14 mouse cellular contexts compared by ENCODE assay signal in genomic region chr9:45317635-45318034, GRCm38 (mm10). TPM values are rescaled to one million over a fixed set of nuclear protein-coding genes. Genes with fewer than 3 reads are reported as not detected.
DNase-seq lines count a peak whose midpoint lies in the region; ATAC-seq and TF ChIP-seq lines count a peak whose summit lies in the region.
"Had no signal": no experiment of that assay in that cellular context is flagged by ENCODE, and none has a peak within 500 bp of the region (broad histone marks: within the 10 kb centered on the region; RNA-seq: fewer than 3 reads in every experiment).

No protein-coding gene starts in this region.

- no peaks in the 10 kb centered on the region for H3K4me1 ChIP-seq in hindbrain, embryonic 16.5 days (ENCODE audit: control insufficient read depth, insufficient read depth, low read depth, low read length)
- no peaks in the 10 kb centered on the region for H3K4me1 ChIP-seq in hindbrain, embryonic 10.5 days (replicated peaks)
- H3K4me1 ChIP-seq in E14TG2a.4 (replicated peaks; ENCODE audit: low read depth, low read length), result peaks cover 8% of the 10 kb centered on the region
- no peaks in the 10 kb centered on the region for H3K4me1 ChIP-seq in lung, postnatal 0 days (ENCODE audit: insufficient read depth, low read depth, low read length)
- H3K4me1 ChIP-seq: midbrain, embryonic 10.5 days; neural tube, embryonic 13.5 days had no signal

- no peak overlapping the region for H3K4me3 ChIP-seq in hindbrain, embryonic 16.5 days (ENCODE audit: low read length)
- H3K4me3 ChIP-seq in hindbrain, embryonic 10.5 days, result no peak overlapping the region
- H3K4me3 ChIP-seq in E14TG2a.4 (replicated peaks; ENCODE audit: low read length), result no peak overlapping the region
- H3K4me3 ChIP-seq in lung, postnatal 0 days (ENCODE audit: low read depth, low read length), result no peak overlapping the region
- H3K4me3 ChIP-seq: midbrain, embryonic 10.5 days; neural tube, embryonic 13.5 days had no signal

- H3K4me2 ChIP-seq in hindbrain, embryonic 16.5 days (ENCODE audit: low read length), result no peak overlapping the region
- H3K4me2 ChIP-seq in lung, postnatal 0 days (replicated peaks; ENCODE audit: low read depth, low read length), result no peak overlapping the region
- H3K4me2 ChIP-seq: hindbrain, embryonic 14.5 days; neural tube, embryonic 13.5 days had no signal

- H3K9ac ChIP-seq in hindbrain, embryonic 16.5 days (ENCODE audit: low read depth, low read length), result no peak overlapping the region
- no peak overlapping the region for H3K9ac ChIP-seq in lung, postnatal 0 days (replicated peaks; ENCODE audit: low read depth)
- H3K9ac ChIP-seq: hindbrain, embryonic 14.5 days; neural tube, embryonic 13.5 days had no signal

- no peak for DNase-seq in hindbrain, embryonic 10.5 days (ENCODE audit: low spot score)
- peak; percentile 3 for DNase-seq in 3T3-L1 (ENCODE audit: low read depth, low spot score)
- DNase-seq in lung, postnatal 0 days (ENCODE audit: low spot score), result peak; percentile 59
- no peak for DNase-seq in embryo, embryonic 10 days (ENCODE audit: low spot score)
- DNase-seq: cerebellum, postnatal 36 days; layer of hippocampus, postnatal 36 days had no signal

- H3K36me3 ChIP-seq in hindbrain, embryonic 16.5 days (ENCODE audit: control insufficient read depth, insufficient read depth, low read length), result no peaks in the 10 kb centered on the region
- no peaks in the 10 kb centered on the region for H3K36me3 ChIP-seq in hindbrain, embryonic 10.5 days
- H3K36me3 ChIP-seq in E14TG2a.4 (ENCODE audit: insufficient read depth, low read length), result no peaks in the 10 kb centered on the region
- no peaks in the 10 kb centered on the region for H3K36me3 ChIP-seq in lung, postnatal 0 days (ENCODE audit: insufficient read depth, low read length)
- H3K36me3 ChIP-seq: midbrain, embryonic 10.5 days; neural tube, embryonic 13.5 days had no signal

- H3K9me3 ChIP-seq in hindbrain, embryonic 16.5 days (ENCODE audit: control insufficient read depth, low read length), result no peaks in the 10 kb centered on the region
- H3K9me3 ChIP-seq in hindbrain, embryonic 10.5 days, result no peaks in the 10 kb centered on the region
- no peaks in the 10 kb centered on the region for H3K9me3 ChIP-seq in E14TG2a.4 (ENCODE audit: low read length)
- H3K9me3 ChIP-seq in lung, postnatal 0 days (ENCODE audit: low read length), result no peaks in the 10 kb centered on the region
- H3K9me3 ChIP-seq: midbrain, embryonic 10.5 days; neural tube, embryonic 13.5 days had no signal

- peak; percentile 54; the same call in 1 of the 2 replicates for ATAC-seq in hindbrain, embryonic 16.5 days
- ATAC-seq in lung, postnatal 0 days, result peak; percentile 54
- no peak for ATAC-seq in erythroblast, adult 5-6 weeks (replicated peaks; ENCODE audit: low FRiP score, poor library complexity, severe bottlenecking)

- H3K27ac ChIP-seq in hindbrain, embryonic 16.5 days (ENCODE audit: low read depth, low read length), result no peak overlapping the region
- H3K27ac ChIP-seq in hindbrain, embryonic 10.5 days, result no peak overlapping the region
- no peak overlapping the region for H3K27ac ChIP-seq in lung, postnatal 0 days (ENCODE audit: low read length)
- H3K27ac ChIP-seq: hindbrain, embryonic 14.5 days; midbrain, embryonic 10.5 days; neural tube, embryonic 13.5 days had no signal

- H3K27me3 ChIP-seq in hindbrain, embryonic 16.5 days (replicated peaks; ENCODE audit: control insufficient read depth, insufficient read depth, low read length), result no peaks in the 10 kb centered on the region
- H3K27me3 ChIP-seq in hindbrain, embryonic 10.5 days (ENCODE audit: insufficient read depth, poor library complexity, severe bottlenecking), result peaks cover 8% of the 10 kb centered on the region
- peaks cover 38% of the 10 kb centered on the region for H3K27me3 ChIP-seq in E14TG2a.4 (ENCODE audit: insufficient read depth, low read length)
- H3K27me3 ChIP-seq in lung, postnatal 0 days (replicated peaks; ENCODE audit: insufficient read depth, low read length), result no peaks in the 10 kb centered on the region
- H3K27me3 ChIP-seq: neural tube, embryonic 13.5 days had no signal

- TF ChIP-seq CTCF in E14TG2a.4 (conservative IDR thresholded peaks at IDR 0.05; ENCODE audit: low read length), result 0 out of 2 replicates have a peak, but pooled peaks have one; percentile 21
- no peak for TF ChIP-seq CTCF in lung, postnatal 0 days (IDR thresholded peaks at IDR 0.05)

- 86% methylated on average over 3 of the region's 3 CpGs for WGBS in hindbrain, embryonic 16.5 days
- WGBS in hindbrain, embryonic 10.5 days, result 93% methylated on average over 3 of the region's 3 CpGs
- WGBS in lung, postnatal 0 days, result 40% methylated on average over 3 of the region's 3 CpGs

- TF ChIP-seq EP300 in lung, postnatal 0 days (IDR thresholded peaks at IDR 0.05), result no peak

RNA-seq across cellular contexts. Expression of gene Tmprss13, which starts 1.3 kb away (rescaled TPM):
- polyA plus RNA-seq in hindbrain, embryonic 16.5 days (2015; fragmentation: Nextera tagmentation; extraction: Ambion mirVana), result 0.06 TPM in 1 of 2 replicates, not detected in the other
- polyA plus RNA-seq in hindbrain, embryonic 10.5 days (2016; fragmentation: Nextera tagmentation; extraction: Ambion mirVana), result 0.11 and 0.12 TPM in 2 replicates
- 0.83 and 0.86 TPM in 2 replicates for polyA plus RNA-seq in lung, postnatal 0 days (2015; fragmentation: Nextera tagmentation; extraction: Ambion mirVana)
- not detected in 2 replicates for total RNA-seq in erythroblast, adult 5-6 weeks (2015; ENCODE audit: low replicate concordance)
- not detected in 2 replicates for total RNA-seq in erythroblast, adult 5-6 weeks (2017; ENCODE audit: low replicate concordance)
- total RNA-seq: layer of hippocampus, postnatal 36 days; liver, adult 2 months; MEL had no signal
- polyA plus RNA-seq: hindbrain, embryonic 14.5 days; liver, adult 2 months; neural tube, embryonic 13.5 days had no signal

RNA-seq across cellular contexts. Expression of gene Il10ra, which starts 48.7 kb away (rescaled TPM):
- polyA plus RNA-seq in hindbrain, embryonic 16.5 days (2015; fragmentation: Nextera tagmentation; extraction: Ambion mirVana), result 0.70 and 0.94 TPM in 2 replicates
- polyA plus RNA-seq in hindbrain, embryonic 10.5 days (2016; fragmentation: Nextera tagmentation; extraction: Ambion mirVana), result 0.65 and 0.71 TPM in 2 replicates
- polyA plus RNA-seq in lung, postnatal 0 days (2015; fragmentation: Nextera tagmentation; extraction: Ambion mirVana), result 2.1 and 2.6 TPM in 2 replicates
- total RNA-seq in erythroblast, adult 5-6 weeks (2015; ENCODE audit: low replicate concordance), result 4.6 and 4.8 TPM in 2 replicates
- total RNA-seq in erythroblast, adult 5-6 weeks (2017; ENCODE audit: low replicate concordance), result 5.0 and 8.8 TPM in 2 replicates
- total RNA-seq: MEL had no signal

RNA-seq across cellular contexts. Expression of gene Fxyd6, which starts 52.4 kb away (rescaled TPM):
- 679 and 766 TPM in 2 replicates for polyA plus RNA-seq in hindbrain, embryonic 16.5 days (2015; fragmentation: Nextera tagmentation; extraction: Ambion mirVana)
- 155 and 167 TPM in 2 replicates for polyA plus RNA-seq in hindbrain, embryonic 10.5 days (2016; fragmentation: Nextera tagmentation; extraction: Ambion mirVana)
- polyA plus RNA-seq in lung, postnatal 0 days (2015; fragmentation: Nextera tagmentation; extraction: Ambion mirVana), result 13.4 and 13.5 TPM in 2 replicates
- not detected in 2 replicates for total RNA-seq in erythroblast, adult 5-6 weeks (2015; ENCODE audit: low replicate concordance)
- total RNA-seq in erythroblast, adult 5-6 weeks (2017; ENCODE audit: low replicate concordance), result not detected in 2 replicates
- total RNA-seq: MEL had no signal

Comparison
In these comparisons a context has a peak if more than half of its experiments do, and no peak if none do; other contexts are left out.
1. DNase-seq: peak in 3T3-L1 (single experiment) and lung, postnatal 0 days (single experiment); none in hindbrain, embryonic 10.5 days (single experiment) and embryo, embryonic 10 days (single experiment).
2. RNA of gene Fxyd6, which starts 52.4 kb away (polyA plus RNA-seq): 679 to 766 TPM in hindbrain, embryonic 16.5 days and 155 to 167 TPM in hindbrain, embryonic 10.5 days; 13.4 to 13.5 TPM in lung, postnatal 0 days; every median in the first group is over 10 times any median in the second.